In the genomic region with DNA sequence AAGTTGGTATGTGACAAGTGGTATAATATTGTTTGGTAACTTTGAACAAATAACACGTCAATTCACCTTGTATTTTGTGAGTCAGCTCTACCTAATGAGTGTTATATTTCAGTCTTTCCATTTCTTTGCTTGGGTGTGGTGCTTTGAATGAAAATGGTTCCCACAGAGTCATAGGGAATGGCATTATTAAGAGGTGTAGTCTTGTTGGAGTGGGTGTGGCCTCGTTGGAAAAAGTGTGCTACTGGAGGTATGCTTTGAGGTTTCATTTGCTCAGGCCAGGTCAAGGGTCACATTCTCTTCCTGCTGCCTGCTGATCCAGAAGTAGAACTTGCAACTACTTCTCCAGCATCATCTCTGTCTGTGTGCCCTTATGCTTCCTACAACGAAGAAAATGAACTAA, we compare ENCODE assay signal across 29 mouse cellular contexts.
"Had no signal": no experiment of that assay in that cellular context is flagged by ENCODE, and none has a peak within 500 bp of the region (broad histone marks: within the 10 kb centered on the region; RNA-seq: fewer than 3 reads in every experiment).

No protein-coding gene starts in this region.

- H3K27ac ChIP-seq: embryonic facial prominence, embryonic 10.5 days; embryonic facial prominence, embryonic 12.5 days; embryonic facial prominence, embryonic 13.5 days; embryonic facial prominence, embryonic 15.5 days; forebrain, embryonic 10.5 days; forebrain, embryonic 12.5 days; forebrain, embryonic 13.5 days; forebrain, embryonic 15.5 days; gastrocnemius, adult 2 months; heart, adult 2 months had no signal

- H3K4me2 ChIP-seq: embryonic facial prominence, embryonic 12.5 days; embryonic facial prominence, embryonic 13.5 days; embryonic facial prominence, embryonic 15.5 days; forebrain, embryonic 12.5 days; forebrain, embryonic 13.5 days; forebrain, embryonic 15.5 days had no signal

- ATAC-seq: forebrain, embryonic 13.5 days; forebrain, embryonic 14.5 days; forebrain, embryonic 15.5 days; forebrain, embryonic 16.5 days; forebrain, postnatal 0 days had no signal

- DNase-seq: cerebellum, adult 2 months; cerebellum, adult 8-10 months; cerebellum, adult 9-10 months; cerebellum, adult 9-11 months; cerebellum, postnatal 10 days; cerebellum, postnatal 14 days; cerebellum, postnatal 25 days; cerebellum, postnatal 36 days; embryo, embryonic 11 days; forebrain, postnatal 0 days; gastrocnemius, adult 2 months; gastrocnemius, postnatal 10 days; gastrocnemius, postnatal 14 days; gastrocnemius, postnatal 25 days; gastrocnemius, postnatal 36 days; heart, adult 11 months; heart, adult 18-20 months; heart, adult 2 months had no signal

- H3K9me3 ChIP-seq: embryonic facial prominence, embryonic 10.5 days; embryonic facial prominence, embryonic 12.5 days; embryonic facial prominence, embryonic 13.5 days; embryonic facial prominence, embryonic 15.5 days; forebrain, embryonic 10.5 days; forebrain, embryonic 12.5 days; forebrain, embryonic 13.5 days; forebrain, embryonic 15.5 days had no signal

- H3K9ac ChIP-seq: embryonic facial prominence, embryonic 12.5 days; embryonic facial prominence, embryonic 13.5 days; embryonic facial prominence, embryonic 15.5 days; forebrain, embryonic 12.5 days; forebrain, embryonic 13.5 days; forebrain, embryonic 15.5 days; forebrain, postnatal 0 days had no signal

- H3K4me1 ChIP-seq: embryonic facial prominence, embryonic 13.5 days; embryonic facial prominence, embryonic 15.5 days; forebrain, embryonic 10.5 days; forebrain, embryonic 12.5 days; forebrain, embryonic 13.5 days; forebrain, embryonic 15.5 days had no signal

- H3K4me3 ChIP-seq: embryonic facial prominence, embryonic 10.5 days; embryonic facial prominence, embryonic 12.5 days; embryonic facial prominence, embryonic 13.5 days; embryonic facial prominence, embryonic 15.5 days; erythroblast, embryonic 14.5 days; forebrain, embryonic 10.5 days; forebrain, embryonic 12.5 days; forebrain, embryonic 13.5 days; forebrain, embryonic 15.5 days; gastrocnemius, adult 2 months; heart, adult 2 months had no signal

- H3K36me3 ChIP-seq: embryonic facial prominence, embryonic 10.5 days; embryonic facial prominence, embryonic 12.5 days; embryonic facial prominence, embryonic 13.5 days; embryonic facial prominence, embryonic 15.5 days; forebrain, embryonic 10.5 days; forebrain, embryonic 12.5 days; forebrain, embryonic 15.5 days had no signal

- H3K27me3 ChIP-seq: embryonic facial prominence, embryonic 12.5 days; embryonic facial prominence, embryonic 13.5 days; embryonic facial prominence, embryonic 15.5 days; forebrain, embryonic 12.5 days; forebrain, embryonic 13.5 days; forebrain, embryonic 15.5 days had no signal
